Comparison of ENCODE assay signal across 21 mouse cellular contexts in the genomic region with DNA sequence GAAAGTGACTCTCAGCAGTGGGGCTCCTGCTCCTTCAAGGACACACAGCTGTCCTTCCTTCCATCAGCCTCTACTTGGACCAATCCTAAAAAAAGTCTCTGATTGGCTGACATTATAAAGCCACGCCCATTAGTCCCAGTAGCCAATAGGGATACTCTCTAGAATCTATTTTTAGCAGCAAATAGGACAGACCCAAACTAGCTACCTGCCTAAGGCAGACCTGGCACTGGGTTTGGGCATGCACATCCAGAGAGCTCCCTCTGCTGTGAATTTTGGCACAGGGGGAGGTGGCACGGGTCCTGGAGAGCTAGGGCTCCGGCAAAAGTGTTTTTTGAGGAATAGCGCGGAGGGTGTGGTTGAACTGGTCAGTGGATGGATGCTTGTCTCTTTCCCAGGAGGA. TPM values are rescaled to one million over a fixed set of nuclear protein-coding genes. Genes with fewer than 3 reads are reported as not detected.
DNase-seq lines count a peak whose midpoint lies in the region; ATAC-seq and TF ChIP-seq lines count a peak whose summit lies in the region.
"Had no signal": no experiment of that assay in that cellular context is flagged by ENCODE, and none has a peak within 500 bp of the region (broad histone marks: within the 10 kb centered on the region; RNA-seq: fewer than 3 reads in every experiment).

No protein-coding gene starts in this region.

- no peak overlapping the region for H3K4me3 ChIP-seq in heart, embryonic 11.5 days (ENCODE audit: low read depth, low read length)
- no peak overlapping the region for H3K4me3 ChIP-seq in heart, adult 2 months
- H3K4me3 ChIP-seq in kidney, embryonic 16.5 days (ENCODE audit: low read length) = no peak overlapping the region
- H3K4me3 ChIP-seq: erythroblast, embryonic 14.5 days; hindbrain, embryonic 12.5 days; liver, embryonic 12.5 days; megakaryocyte, embryonic 14.5 days had no signal

- no peaks in the 10 kb centered on the region for H3K9me3 ChIP-seq in heart, embryonic 11.5 days (replicated peaks; ENCODE audit: control insufficient read depth, low read length)
- H3K9me3 ChIP-seq in kidney, embryonic 16.5 days (ENCODE audit: low read length) = no peaks in the 10 kb centered on the region
- H3K9me3 ChIP-seq: hindbrain, embryonic 12.5 days; liver, embryonic 12.5 days; megakaryocyte, embryonic 14.5 days had no signal

- peaks cover 34% of the 10 kb centered on the region for H3K27me3 ChIP-seq in heart, embryonic 11.5 days (ENCODE audit: control insufficient read depth, insufficient read depth, low read length)
- peaks cover 5% of the 10 kb centered on the region; the same call in 1 of the 2 replicates for H3K27me3 ChIP-seq in heart, adult 2 months (ENCODE audit: control insufficient read depth, insufficient read depth, low read length)
- peaks cover 21% of the 10 kb centered on the region for H3K27me3 ChIP-seq in kidney, embryonic 16.5 days (ENCODE audit: insufficient read depth, low read length)

- intact Hi-C loops in heart, adult 2 months (cut with DNase I) = no loop called here

- H3K79me2 ChIP-seq in heart, adult 2 months (replicated peaks; ENCODE audit: control insufficient read depth, insufficient read depth, low read length) = no peaks in the 10 kb centered on the region

- TF ChIP-seq EP300 in heart, adult 2 months (IDR thresholded peaks at IDR 0.05; ENCODE audit: insufficient read depth, low read depth, low read length) = no peak

- no peak for DNase-seq in heart, adult 2 months
- DNase-seq in kidney, adult 9 months = peak; percentile 69
- DNase-seq in cerebellum, adult 9-11 months = peak; percentile 78
- DNase-seq in thymus, postnatal 36 days = no peak
- DNase-seq: adrenal gland, postnatal 10 days; embryo, embryonic 11 days; forebrain, postnatal 0 days; gastrocnemius, postnatal 14 days had no signal

- H3K4me1 ChIP-seq in heart, embryonic 11.5 days (ENCODE audit: control insufficient read depth, insufficient read depth, low read length) = peaks cover 10% of the 10 kb centered on the region
- H3K4me1 ChIP-seq in heart, adult 2 months (ENCODE audit: control insufficient read depth, insufficient read depth, low read length) = no peaks in the 10 kb centered on the region
- peaks cover 7% of the 10 kb centered on the region; the same call in 1 of the 2 replicates for H3K4me1 ChIP-seq in kidney, embryonic 16.5 days (ENCODE audit: insufficient read depth, low read length)

- H3K27ac ChIP-seq in heart, embryonic 11.5 days (ENCODE audit: low read depth, low read length) = no peak overlapping the region
- H3K27ac ChIP-seq in heart, adult 2 months = no peak overlapping the region
- no peak overlapping the region for H3K27ac ChIP-seq in kidney, embryonic 16.5 days (ENCODE audit: low read length)
- H3K27ac ChIP-seq: hindbrain, embryonic 12.5 days; liver, embryonic 12.5 days; stomach, postnatal 0 days had no signal

- ATAC-seq in heart, embryonic 11.5 days (replicated peaks; ENCODE audit: insufficient number of reproducible peaks, low FRiP score, low TSS enrichment) = peak; percentile 44; the same call in 1 of the 2 replicates
- ATAC-seq in kidney, embryonic 16.5 days (ENCODE audit: low FRiP score, low TSS enrichment) = no peak
- no peak for ATAC-seq in erythroblast, adult 5-6 weeks (replicated peaks; ENCODE audit: low FRiP score, poor library complexity, severe bottlenecking)
- ATAC-seq: forebrain, postnatal 0 days; intestine, embryonic 16.5 days; liver, embryonic 12.5 days; lung, postnatal 0 days; Patski had no signal

- TF ChIP-seq CTCF in heart, adult 2 months (IDR thresholded peaks at IDR 0.05) = no peak

- TF ChIP-seq POLR2A in heart, adult 2 months (IDR thresholded peaks at IDR 0.05; ENCODE audit: insufficient read depth, low read depth, low read length) = no peak

- H3K4me2 ChIP-seq in heart, embryonic 11.5 days = no peak overlapping the region; the same call in 1 of the 2 replicates
- no peak overlapping the region for H3K4me2 ChIP-seq in kidney, embryonic 16.5 days (replicated peaks; ENCODE audit: low read depth, low read length)
- H3K4me2 ChIP-seq: hindbrain, embryonic 12.5 days; liver, embryonic 12.5 days had no signal

- 20% methylated on average over 5 of the region's 5 CpGs for WGBS in heart, embryonic 11.5 days (ENCODE audit: insufficient replicate concordance)
- 22% methylated on average over 5 of the region's 5 CpGs for WGBS in heart, adult 2 months
- 20% methylated on average over 5 of the region's 5 CpGs for WGBS in kidney, embryonic 16.5 days

- no peak overlapping the region for H3K9ac ChIP-seq in heart, embryonic 11.5 days (ENCODE audit: low read depth, low read length)
- H3K9ac ChIP-seq in heart, adult 2 months (ENCODE audit: low read depth, low read length) = no peak overlapping the region
- H3K9ac ChIP-seq in kidney, embryonic 16.5 days (replicated peaks; ENCODE audit: low read length) = no peak overlapping the region
- H3K9ac ChIP-seq: forebrain, postnatal 0 days; hindbrain, embryonic 12.5 days; liver, embryonic 12.5 days had no signal

- no peaks in the 10 kb centered on the region for H3K36me3 ChIP-seq in heart, embryonic 11.5 days (ENCODE audit: control insufficient read depth, insufficient read depth, low read length)
- H3K36me3 ChIP-seq in heart, adult 2 months (ENCODE audit: control insufficient read depth, insufficient read depth, low read length) = no peaks in the 10 kb centered on the region
- no peaks in the 10 kb centered on the region for H3K36me3 ChIP-seq in kidney, embryonic 16.5 days (ENCODE audit: insufficient read depth, low read length)
- H3K36me3 ChIP-seq: hindbrain, embryonic 12.5 days; liver, embryonic 12.5 days had no signal

RNA-seq across cellular contexts. Expression of gene Tcte1, which starts 3.3 kb away (rescaled TPM):
- polyA plus RNA-seq in heart, embryonic 11.5 days (2014; fragmentation: Nextera tagmentation; extraction: Ambion mirVana) = 0.13 and 0.23 TPM in 2 replicates
- not detected for total RNA-seq in heart, adult 2 months (2021)
- 0.09 and 0.90 TPM in 2 replicates for polyA plus RNA-seq in heart, adult 2 months (2012; rRNA removed)
- polyA plus RNA-seq in kidney, embryonic 16.5 days (2015; fragmentation: Nextera tagmentation; extraction: Ambion mirVana) = 0.63 and 0.81 TPM in 2 replicates
- not detected in 2 replicates for total RNA-seq in erythroblast, adult 5-6 weeks (2015; ENCODE audit: low replicate concordance)
- not detected in 2 replicates for total RNA-seq in erythroblast, adult 5-6 weeks (2017; ENCODE audit: low replicate concordance)
- total RNA-seq: adrenal gland, postnatal 10 days; gastrocnemius, postnatal 14 days; monocyte, adult 5-6 weeks had no signal
- polyA plus RNA-seq: erythroblast, embryonic 14.5 days; Patski; urinary bladder, adult 2 months had no signal

RNA-seq across cellular contexts. Expression of gene Aars2, which starts 19.9 kb away (rescaled TPM):
- polyA plus RNA-seq in heart, embryonic 11.5 days (2014; fragmentation: Nextera tagmentation; extraction: Ambion mirVana) = 12.1 and 18.5 TPM in 2 replicates
- total RNA-seq in heart, adult 2 months (2021) = 10 to 100 TPM; 17.2 to 18.4 TPM
- 17.6 and 18.2 TPM in 2 replicates for polyA plus RNA-seq in heart, adult 2 months (2012; rRNA removed)
- 26.3 and 29.8 TPM in 2 replicates for polyA plus RNA-seq in kidney, embryonic 16.5 days (2015; fragmentation: Nextera tagmentation; extraction: Ambion mirVana)
- 2.7 TPM in 1 of 2 replicates, not detected in the other for total RNA-seq in erythroblast, adult 5-6 weeks (2015; ENCODE audit: low replicate concordance)
- 1.5 and 3.7 TPM in 2 replicates for total RNA-seq in erythroblast, adult 5-6 weeks (2017; ENCODE audit: low replicate concordance)

RNA-seq across cellular contexts. Expression of gene Tmem151b, which starts 22.9 kb away (rescaled TPM):
- polyA plus RNA-seq in heart, embryonic 11.5 days (2014; fragmentation: Nextera tagmentation; extraction: Ambion mirVana) = 1.00 and 1.0 TPM in 2 replicates
- under 1 TPM in 1 of 2 experiments, not detected in 1; 0.07 TPM for total RNA-seq in heart, adult 2 months (2021)
- polyA plus RNA-seq in heart, adult 2 months (2012; rRNA removed) = 0.04 and 0.06 TPM in 2 replicates
- 3.5 and 3.8 TPM in 2 replicates for polyA plus RNA-seq in kidney, embryonic 16.5 days (2015; fragmentation: Nextera tagmentation; extraction: Ambion mirVana)
- total RNA-seq in erythroblast, adult 5-6 weeks (2015; ENCODE audit: low replicate concordance) = not detected in 2 replicates
- total RNA-seq in erythroblast, adult 5-6 weeks (2017; ENCODE audit: low replicate concordance) = not detected in 2 replicates
- total RNA-seq: monocyte, adult 5-6 weeks had no signal
- polyA plus RNA-seq: erythroblast, embryonic 14.5 days had no signal

RNA-seq across cellular contexts. Expression of gene Nfkbie, which starts 28.9 kb away (rescaled TPM):
- 2.4 TPM in 2 replicates for polyA plus RNA-seq in heart, embryonic 11.5 days (2014; fragmentation: Nextera tagmentation; extraction: Ambion mirVana)
- 1 to 10 TPM; 1.1 TPM for total RNA-seq in heart, adult 2 months (2021)
- 1.6 and 2.2 TPM in 2 replicates for polyA plus RNA-seq in heart, adult 2 months (2012; rRNA removed)
- polyA plus RNA-seq in kidney, embryonic 16.5 days (2015; fragmentation: Nextera tagmentation; extraction: Ambion mirVana) = 5.9 and 6.4 TPM in 2 replicates
- 1.5 and 1.7 TPM in 2 replicates for total RNA-seq in erythroblast, adult 5-6 weeks (2015; ENCODE audit: low replicate concordance)
- total RNA-seq in erythroblast, adult 5-6 weeks (2017; ENCODE audit: low replicate concordance) = 1.1 and 1.5 TPM in 2 replicates

RNA-seq across cellular contexts. Expression of gene Slc35b2, which starts 37.1 kb away (rescaled TPM):
- 87.2 and 91.0 TPM in 2 replicates for polyA plus RNA-seq in heart, embryonic 11.5 days (2014; fragmentation: Nextera tagmentation; extraction: Ambion mirVana)
- total RNA-seq in heart, adult 2 months (2021) = 10 to 100 TPM; 23.4 to 24.0 TPM
- polyA plus RNA-seq in heart, adult 2 months (2012; rRNA removed) = 45.1 and 49.2 TPM in 2 replicates
- polyA plus RNA-seq in kidney, embryonic 16.5 days (2015; fragmentation: Nextera tagmentation; extraction: Ambion mirVana) = 159 and 170 TPM in 2 replicates
- total RNA-seq in erythroblast, adult 5-6 weeks (2015; ENCODE audit: low replicate concordance) = 16.5 and 25.2 TPM in 2 replicates
- 2.2 and 21.7 TPM in 2 replicates for total RNA-seq in erythroblast, adult 5-6 weeks (2017; ENCODE audit: low replicate concordance)

Comparison
In these comparisons a context has a peak if more than half of its experiments do, and no peak if none do; other contexts are left out.
1. DNase-seq: peak in kidney, adult 9 months (single experiment) and cerebellum, adult 9-11 months (single experiment); none in heart, adult 2 months (0 of 2) and thymus, postnatal 36 days (0 of 2).